ENCODE assay signal across 28 mouse cellular contexts in genomic region chr2:60872095-60872811, GRCm38 (mm10).
DNase-seq lines count a peak whose midpoint lies in the region; ATAC-seq and TF ChIP-seq lines count a peak whose summit lies in the region.
"Had no signal": no experiment of that assay in that cellular context is flagged by ENCODE, and none has a peak within 500 bp of the region (broad histone marks: within the 10 kb centered on the region; RNA-seq: fewer than 3 reads in every experiment).

No protein-coding gene starts in this region.

- no peak overlapping the region for H3K4me3 ChIP-seq in heart, embryonic 12.5 days
- no peak overlapping the region for H3K4me3 ChIP-seq in lung, embryonic 15.5 days
- H3K4me3 ChIP-seq in lung, adult 2 months (replicated peaks; ENCODE audit: extremely low read depth, low read depth, low read length): no peak overlapping the region
- H3K4me3 ChIP-seq in C2C12 (ENCODE audit: insufficient read depth, poor library complexity, severe bottlenecking): no peak overlapping the region
- no peak overlapping the region for H3K4me3 ChIP-seq in embryonic fibroblast, embryonic 13.5 days (ENCODE audit: insufficient read depth, low read length)
- no peak overlapping the region for H3K4me3 ChIP-seq in hindbrain, embryonic 13.5 days
- H3K4me3 ChIP-seq: erythroblast, embryonic 14.5 days; forebrain, embryonic 12.5 days; hindbrain, embryonic 10.5 days; layer of hippocampus, adult 2 months; limb, embryonic 12.5 days; neural tube, embryonic 13.5 days had no signal

- H3ac ChIP-seq in C2C12 (ENCODE audit: control insufficient read depth, insufficient read length, low read depth): no peak overlapping the region

- WGBS in heart, embryonic 12.5 days: 52% methylated on average over 7 of the region's 7 CpGs
- WGBS in lung, embryonic 15.5 days: 42% methylated on average over 7 of the region's 7 CpGs
- WGBS in lung, adult 2 months: 44% methylated on average over 7 of the region's 7 CpGs
- 67% methylated on average over 7 of the region's 7 CpGs for WGBS in hindbrain, embryonic 13.5 days

- H3K9ac ChIP-seq in heart, embryonic 12.5 days: no peak overlapping the region
- H3K9ac ChIP-seq in lung, embryonic 15.5 days: no peak overlapping the region
- no peak overlapping the region for H3K9ac ChIP-seq in hindbrain, embryonic 13.5 days
- H3K9ac ChIP-seq: forebrain, embryonic 12.5 days; limb, embryonic 12.5 days; liver, postnatal 0 days; neural tube, embryonic 13.5 days had no signal

- H3K4me1 ChIP-seq in heart, embryonic 12.5 days (replicated peaks): peaks cover 85% of the 10 kb centered on the region
- H3K4me1 ChIP-seq in lung, embryonic 15.5 days: peaks cover 86% of the 10 kb centered on the region
- H3K4me1 ChIP-seq in lung, adult 2 months (ENCODE audit: control insufficient read depth, insufficient read depth, low read length): peaks cover 52% of the 10 kb centered on the region
- H3K4me1 ChIP-seq in embryonic fibroblast, embryonic 13.5 days (ENCODE audit: control insufficient read depth, insufficient read depth, low read length): peaks cover 55% of the 10 kb centered on the region
- H3K4me1 ChIP-seq in hindbrain, embryonic 13.5 days (replicated peaks): peaks cover 36% of the 10 kb centered on the region

- no peak for TF ChIP-seq POLR2A in lung, adult 2 months (IDR thresholded peaks at IDR 0.05; ENCODE audit: borderline replicate concordance, extremely low read depth, low read depth, low read length)
- no peak for TF ChIP-seq POLR2A in embryonic fibroblast, embryonic 13.5 days (IDR thresholded peaks at IDR 0.05; ENCODE audit: low read depth, low read length)

- peaks cover 97% of the 10 kb centered on the region for H3K79me3 ChIP-seq in C2C12 (ENCODE audit: low read depth)

- no peak for DNase-seq in heart, adult 8-10 months (ENCODE audit: low spot score)
- no peak for DNase-seq in lung, adult 2 months
- no peak for DNase-seq in T-cell, adult 2 months (ENCODE audit: low spot score)
- DNase-seq: adrenal gland, postnatal 36 days; B cell, adult 2 months; cerebellum, adult 11-12 months; cerebellum, postnatal 14 days; kidney, postnatal 25 days; layer of hippocampus, postnatal 36 days; liver, postnatal 0 days; midbrain, embryonic 14.5 days; retina, postnatal 1 day; right cerebral cortex, postnatal 25 days; spleen, adult 18-20 months had no signal

- H3K36me3 ChIP-seq in heart, embryonic 12.5 days: no peaks in the 10 kb centered on the region
- H3K36me3 ChIP-seq in lung, embryonic 15.5 days: no peaks in the 10 kb centered on the region
- peaks cover 21% of the 10 kb centered on the region for H3K36me3 ChIP-seq in C2C12 (ENCODE audit: control insufficient read depth, insufficient read depth)
- no peaks in the 10 kb centered on the region for H3K36me3 ChIP-seq in hindbrain, embryonic 13.5 days
- H3K36me3 ChIP-seq: forebrain, embryonic 12.5 days; hindbrain, embryonic 10.5 days; limb, embryonic 12.5 days; neural tube, embryonic 13.5 days had no signal

- peaks cover 100% of the 10 kb centered on the region for H3K79me2 ChIP-seq in C2C12 (ENCODE audit: control insufficient read depth, insufficient read depth)

- no peaks in the 10 kb centered on the region for H3K27me3 ChIP-seq in heart, embryonic 12.5 days (replicated peaks)
- no peaks in the 10 kb centered on the region for H3K27me3 ChIP-seq in lung, embryonic 15.5 days
- no peaks in the 10 kb centered on the region for H3K27me3 ChIP-seq in C2C12 (ENCODE audit: control insufficient read depth, insufficient read depth, insufficient read length)
- H3K27me3 ChIP-seq in hindbrain, embryonic 13.5 days: no peaks in the 10 kb centered on the region
- H3K27me3 ChIP-seq: limb, embryonic 12.5 days; neural tube, embryonic 13.5 days had no signal

- TF ChIP-seq CTCF in lung, adult 2 months (IDR thresholded peaks at IDR 0.05; ENCODE audit: insufficient read depth, low read length): no peak
- TF ChIP-seq CTCF in C2C12 (IDR thresholded peaks at IDR 0.05; ENCODE audit: control insufficient read depth, insufficient read depth, insufficient read length): no peak
- TF ChIP-seq CTCF in embryonic fibroblast, embryonic 13.5 days (IDR thresholded peaks at IDR 0.05; ENCODE audit: borderline replicate concordance, insufficient read depth, low read length): no peak

- no peaks in the 10 kb centered on the region for H3K9me3 ChIP-seq in heart, embryonic 12.5 days (replicated peaks)
- H3K9me3 ChIP-seq in lung, embryonic 15.5 days: no peaks in the 10 kb centered on the region
- H3K9me3 ChIP-seq in hindbrain, embryonic 13.5 days: no peaks in the 10 kb centered on the region
- H3K9me3 ChIP-seq: forebrain, embryonic 12.5 days; hindbrain, embryonic 10.5 days; limb, embryonic 12.5 days; neural tube, embryonic 13.5 days had no signal

- ATAC-seq in heart, embryonic 12.5 days (ENCODE audit: insufficient number of reproducible peaks, low FRiP score): peak; percentile 26; the same call in 1 of the 2 replicates
- ATAC-seq in lung, embryonic 15.5 days (ENCODE audit: borderline replicate concordance, extremely low read depth, low FRiP score, low TSS enrichment): no peak
- no peak for ATAC-seq in hindbrain, embryonic 13.5 days (ENCODE audit: low FRiP score)
- ATAC-seq: hindbrain, postnatal 0 days; intestine, postnatal 0 days; liver, postnatal 0 days had no signal

- 0 out of 2 replicates have a peak overlapping the region, but pooled peaks have one; percentile 2 for H3K4me2 ChIP-seq in heart, embryonic 12.5 days
- no peak overlapping the region for H3K4me2 ChIP-seq in lung, embryonic 15.5 days
- no peak overlapping the region for H3K4me2 ChIP-seq in hindbrain, embryonic 13.5 days
- H3K4me2 ChIP-seq: forebrain, embryonic 12.5 days; limb, embryonic 12.5 days; liver, embryonic 11.5 days; neural tube, embryonic 13.5 days had no signal

- H3K27ac ChIP-seq in heart, embryonic 12.5 days (ENCODE audit: poor library complexity, severe bottlenecking): peak overlapping the region; percentile 73
- H3K27ac ChIP-seq in lung, embryonic 15.5 days: peak overlapping the region; percentile 2; the same call in 1 of the 2 replicates
- peak overlapping the region; percentile 94 for H3K27ac ChIP-seq in embryonic fibroblast, embryonic 13.5 days (ENCODE audit: insufficient read depth, low read length)
- H3K27ac ChIP-seq in hindbrain, embryonic 13.5 days: no peak overlapping the region
- H3K27ac ChIP-seq: forebrain, embryonic 12.5 days; hindbrain, embryonic 10.5 days; hindbrain, postnatal 0 days; layer of hippocampus, adult 2 months; limb, embryonic 12.5 days; neural tube, embryonic 13.5 days had no signal

TF ChIP-seq in C2C12, 6 proteins besides CTCF, POLR2A, EP300 and RAD21:
- peak; percentile 37 for TF ChIP-seq CEBPB (IDR thresholded peaks at IDR 0.05; ENCODE audit: low read depth)
- no peak for TF ChIP-seq MYOG (IDR thresholded peaks at IDR 0.05; ENCODE audit: control insufficient read depth, extremely low read depth, insufficient read length)
